Mouse (Mus musculus): ENCODE measurements around the gene Idua.
A peak's percentile ranks its signal among the peaks of the same experiment; 100 is the strongest.

The Idua gene

DNA sequence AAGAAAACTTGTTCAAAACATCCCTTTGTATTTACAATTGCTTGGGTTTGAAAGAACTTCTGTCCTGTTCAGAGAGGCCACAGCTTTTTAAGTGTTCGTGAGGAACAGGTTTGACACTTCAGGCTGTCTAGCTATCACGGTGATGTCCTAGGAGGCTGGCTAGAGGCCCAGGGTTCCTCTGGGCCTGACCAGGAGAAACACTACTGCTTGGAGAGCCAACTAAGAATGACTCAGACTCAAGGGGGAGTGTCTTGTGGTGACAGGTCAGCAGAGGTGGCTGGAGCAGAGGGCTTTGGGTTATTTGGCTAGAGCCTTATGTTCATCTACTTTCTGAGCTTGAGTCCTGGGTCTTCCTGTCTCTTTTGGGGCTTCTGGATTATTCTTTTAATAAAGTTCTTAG, 63.9 kb downstream of the Idua start:
- no peak for DNase-seq (ENCODE audit: low read depth)

DNA sequence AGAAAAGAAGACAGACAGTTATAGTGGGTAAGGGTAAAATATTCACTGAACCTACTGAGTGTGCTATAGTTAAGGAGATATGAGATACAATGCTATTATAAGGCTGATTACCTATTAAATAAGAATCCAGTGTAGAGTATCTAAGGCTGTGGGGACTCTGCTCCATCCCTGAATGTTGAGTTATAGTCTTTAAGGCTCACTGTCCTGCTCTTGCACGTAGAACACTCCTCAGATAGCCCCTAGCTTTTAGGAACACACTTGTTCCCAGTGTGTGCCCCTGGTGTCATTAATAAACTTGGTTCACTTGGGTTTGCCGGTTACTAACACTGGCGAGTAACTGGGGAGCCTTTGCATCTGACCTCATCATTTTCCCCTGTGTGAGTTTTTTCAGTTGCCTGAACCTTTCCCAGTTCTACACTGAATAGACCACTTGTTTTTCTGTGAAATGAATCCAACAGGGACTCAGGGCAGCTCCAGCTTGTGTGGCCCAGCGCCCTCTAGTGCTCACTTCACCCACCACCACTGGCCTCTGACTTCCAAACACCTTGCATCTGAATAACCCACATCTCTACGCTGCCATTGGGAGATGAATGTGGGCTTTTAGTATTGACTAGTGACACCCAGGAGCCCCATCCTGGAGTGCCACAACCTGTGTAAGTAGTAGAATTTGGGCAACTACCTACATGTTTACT, 66.6 kb downstream of the Idua start:
- DNase-seq (ENCODE audit: low read depth) = peak; percentile 41

DNA sequence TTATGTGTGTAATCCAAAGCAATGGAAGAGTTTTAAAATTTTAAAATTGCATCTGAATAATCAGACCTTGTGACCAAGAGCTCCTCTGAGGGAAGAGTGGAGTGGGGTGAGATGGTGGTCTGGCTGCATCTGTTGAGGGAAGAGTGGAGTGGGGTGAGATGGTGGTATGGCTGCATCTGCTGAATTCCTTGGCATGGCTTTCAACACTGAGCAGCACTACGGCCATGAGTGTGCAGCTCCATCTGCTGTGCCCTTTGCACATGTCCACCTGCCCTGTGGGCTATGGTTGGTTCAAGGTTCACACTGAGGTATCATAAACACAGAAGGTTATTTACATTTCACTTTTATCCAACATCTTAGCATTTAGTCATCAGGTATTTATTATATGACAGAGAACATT, 67.3 kb downstream of the Idua start:
- DNase-seq (ENCODE audit: low read depth) = no peak
